Mouse (Mus musculus): ENCODE measurements at regions not wholly inside any gene's neighbourhood (a gene's known extent, or its start where the extent isn't known, plus 50 kb on each side); places are given as distances from the start of the nearest gene placed in this dataset.

GRCm38 (mm10) chr6:118302783-118303350 lies 105.3 kb upstream of the Ret start:
- no peak for DNase-seq (ENCODE audit: low read depth, low spot score)
- no peaks in the 10 kb centered on the region for H3K27me3 ChIP-seq (ENCODE audit: control insufficient read depth, insufficient read depth, low read length, poor library complexity, severe bottlenecking)
- H3K36me3 ChIP-seq (ENCODE audit: control insufficient read depth, insufficient read depth, low read length, poor library complexity, severe bottlenecking), result no peaks in the 10 kb centered on the region

DNA sequence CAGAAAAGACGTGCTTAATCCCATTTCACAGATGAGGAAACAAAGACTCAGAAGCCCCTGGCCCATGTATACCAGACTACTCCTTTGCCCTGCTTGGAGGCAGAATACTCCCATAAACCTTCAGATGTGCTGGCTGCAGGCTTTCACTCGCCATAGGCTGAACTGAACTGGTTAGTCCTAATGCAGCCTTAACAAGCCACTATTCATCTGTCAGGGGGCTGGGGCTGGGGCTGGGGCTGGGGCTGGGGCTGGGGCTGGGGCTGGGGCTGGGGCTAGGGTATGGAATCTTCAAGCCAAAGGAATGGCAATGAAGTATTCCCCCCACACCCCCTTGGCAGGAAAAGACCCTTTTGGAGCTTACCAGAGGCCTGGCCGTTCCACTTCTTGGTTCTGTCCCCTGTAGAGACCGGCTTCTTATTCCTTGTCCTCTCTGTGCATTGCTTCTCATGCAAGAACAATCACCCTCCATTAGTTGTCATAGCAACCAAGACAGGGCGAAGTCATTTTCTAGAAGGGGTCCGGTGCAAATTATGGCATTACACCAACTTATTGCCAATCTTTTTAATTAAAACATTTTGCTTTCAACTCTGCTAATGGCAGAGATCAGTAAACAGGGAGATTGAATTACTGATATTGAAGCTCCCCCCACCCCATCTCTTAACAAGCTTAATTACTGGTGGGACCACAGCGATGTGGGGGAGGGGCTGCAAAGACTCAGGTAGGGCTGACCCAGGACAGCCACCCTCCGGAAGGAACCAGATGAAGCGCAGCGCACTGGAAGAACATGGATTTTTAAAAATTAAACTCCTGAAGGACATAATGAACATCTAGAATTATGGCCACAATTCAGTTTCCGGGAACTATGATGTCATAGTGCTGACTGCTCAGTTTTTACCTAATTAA lies 104.6 kb upstream of the Ret start:
- Histone ChIP-seq H3K27me3 (ENCODE audit: control insufficient read depth, insufficient read depth, low read length, poor library complexity, severe bottlenecking) (no peaks in the 10 kb centered on the region), H3K36me3 (ENCODE audit: control insufficient read depth, insufficient read depth, low read length, poor library complexity, severe bottlenecking) (no peaks in the 10 kb centered on the region)
- DNase-seq (ENCODE audit: low read depth, low spot score), result no peak

DNA sequence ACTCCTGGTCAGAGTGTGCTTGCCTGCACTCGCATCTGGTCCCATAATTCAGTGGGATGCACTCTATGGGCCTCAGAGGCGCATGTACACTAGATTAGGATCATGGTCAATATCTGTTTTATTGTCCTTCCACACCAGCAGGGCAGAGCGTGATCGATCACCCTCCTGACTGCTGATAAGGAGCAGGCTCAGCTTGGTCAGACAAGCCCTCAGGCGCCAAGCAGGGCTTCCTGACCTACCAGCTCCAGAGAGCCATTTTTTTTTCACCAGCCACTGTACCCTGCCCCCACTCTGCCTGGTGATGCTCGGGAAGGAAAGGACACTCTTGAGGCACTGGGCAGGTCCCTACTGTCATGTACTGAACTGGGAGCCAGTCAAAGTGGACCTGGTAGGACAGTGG lies 103.3 kb upstream of the Ret start:
- Histone ChIP-seq H3K27me3 (ENCODE audit: control insufficient read depth, insufficient read depth, low read length, poor library complexity, severe bottlenecking) (no peaks in the 10 kb centered on the region), H3K36me3 (ENCODE audit: control insufficient read depth, insufficient read depth, low read length, poor library complexity, severe bottlenecking) (no peaks in the 10 kb centered on the region)
- no peak for DNase-seq (ENCODE audit: low read depth, low spot score)

GRCm38 (mm10) chr6:118297576-118297975 lies 100.1 kb upstream of the Ret start:
- no peak for DNase-seq (ENCODE audit: low read depth, low spot score)
- H3K36me3 ChIP-seq (ENCODE audit: control insufficient read depth, insufficient read depth, low read length, poor library complexity, severe bottlenecking), result no peaks in the 10 kb centered on the region
- no peaks in the 10 kb centered on the region for H3K27me3 ChIP-seq (ENCODE audit: control insufficient read depth, insufficient read depth, low read length, poor library complexity, severe bottlenecking)

- Histone ChIP-seq H3K36me3 (ENCODE audit: control insufficient read depth, insufficient read depth, low read length, poor library complexity, severe bottlenecking) (no peaks in the 10 kb centered on the region), H3K27me3 (ENCODE audit: control insufficient read depth, insufficient read depth, low read length, poor library complexity, severe bottlenecking) (no peaks in the 10 kb centered on the region)
- no peak for DNase-seq (ENCODE audit: low read depth, low spot score)
Observed at GRCm38 (mm10) chr6:118293986-118294385, 96.5 kb upstream of the Ret start.

- no peaks in the 10 kb centered on the region for H3K36me3 ChIP-seq (ENCODE audit: control insufficient read depth, insufficient read depth, low read length, poor library complexity, severe bottlenecking)
- DNase-seq (ENCODE audit: low read depth, low spot score), result no peak
- no peaks in the 10 kb centered on the region for H3K27me3 ChIP-seq (ENCODE audit: control insufficient read depth, insufficient read depth, low read length, poor library complexity, severe bottlenecking)
Observed at GRCm38 (mm10) chr6:118292928-118293327, 95.4 kb upstream of the Ret start.

GRCm38 (mm10) chr6:118292272-118292671 lies 94.8 kb upstream of the Ret start:
- Histone ChIP-seq H3K27me3 (ENCODE audit: control insufficient read depth, insufficient read depth, low read length, poor library complexity, severe bottlenecking) (no peaks in the 10 kb centered on the region), H3K36me3 (ENCODE audit: control insufficient read depth, insufficient read depth, low read length, poor library complexity, severe bottlenecking) (no peaks in the 10 kb centered on the region)
- DNase-seq (ENCODE audit: low read depth, low spot score), result no peak

GRCm38 (mm10) chr6:118291426-118291825 lies 93.9 kb upstream of the Ret start:
- H3K27me3 ChIP-seq (ENCODE audit: control insufficient read depth, insufficient read depth, low read length, poor library complexity, severe bottlenecking), result no peaks in the 10 kb centered on the region
- DNase-seq (ENCODE audit: low read depth, low spot score), result no peak
- no peaks in the 10 kb centered on the region for H3K36me3 ChIP-seq (ENCODE audit: control insufficient read depth, insufficient read depth, low read length, poor library complexity, severe bottlenecking)

DNA sequence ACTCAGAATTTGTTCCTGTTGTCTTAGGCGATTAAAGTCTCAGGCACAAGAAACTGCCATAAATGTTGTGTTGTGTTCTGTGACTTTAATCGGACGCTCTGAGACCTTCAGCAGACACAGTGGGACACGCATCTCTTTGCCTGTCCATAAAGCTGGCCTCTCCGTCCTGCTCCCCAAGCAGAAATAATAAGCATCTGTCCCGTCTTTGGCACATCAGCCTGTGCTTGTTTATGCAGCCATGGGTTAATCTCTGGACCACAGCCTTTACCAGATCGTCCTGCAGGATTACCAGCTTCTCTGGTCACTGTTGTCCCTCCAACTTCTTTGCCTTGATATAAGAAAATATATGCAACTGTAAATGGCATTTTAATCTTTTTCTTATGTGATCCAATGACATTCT lies 87.7 kb upstream of the Ret start:
- Histone ChIP-seq H3K27me3 (ENCODE audit: control insufficient read depth, insufficient read depth, low read length, poor library complexity, severe bottlenecking) (no peaks in the 10 kb centered on the region), H3K36me3 (ENCODE audit: control insufficient read depth, insufficient read depth, low read length, poor library complexity, severe bottlenecking) (no peaks in the 10 kb centered on the region)
- no peak for DNase-seq (ENCODE audit: low read depth, low spot score)

DNA sequence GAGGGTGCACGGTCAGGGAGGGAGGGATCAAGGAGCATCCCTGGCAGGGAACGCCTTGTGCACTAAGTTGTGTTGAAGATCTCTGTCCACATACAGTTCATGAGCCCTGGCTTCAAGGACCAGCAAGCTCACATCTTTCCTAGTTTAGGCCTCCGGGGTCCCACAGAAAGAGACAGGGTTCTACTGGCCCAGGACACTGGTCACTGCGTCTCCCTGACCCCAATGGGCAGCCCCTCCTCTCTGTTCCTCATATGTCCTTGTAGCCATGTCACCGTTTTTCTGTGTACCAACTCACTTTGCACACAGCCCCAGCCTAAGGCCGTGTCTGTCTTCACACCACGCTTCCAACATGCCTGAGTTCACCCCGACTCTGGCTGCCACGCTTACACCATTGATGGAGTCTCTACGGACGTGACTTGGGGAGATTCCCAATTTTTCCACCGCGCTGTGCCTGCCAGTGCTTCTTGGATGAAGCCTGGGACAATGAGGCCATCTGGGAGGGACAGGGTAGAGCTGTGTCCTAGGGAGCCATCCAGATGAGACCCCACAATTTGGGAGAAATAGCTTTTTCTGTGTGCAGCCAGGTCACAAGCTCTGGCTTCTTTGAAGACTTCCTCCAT lies 86.5 kb upstream of the Ret start:
- Histone ChIP-seq H3K36me3 (ENCODE audit: control insufficient read depth, insufficient read depth, low read length, poor library complexity, severe bottlenecking) (no peaks in the 10 kb centered on the region), H3K27me3 (ENCODE audit: control insufficient read depth, insufficient read depth, low read length, poor library complexity, severe bottlenecking) (no peaks in the 10 kb centered on the region)
- no peak for DNase-seq (ENCODE audit: low read depth, low spot score)

DNA sequence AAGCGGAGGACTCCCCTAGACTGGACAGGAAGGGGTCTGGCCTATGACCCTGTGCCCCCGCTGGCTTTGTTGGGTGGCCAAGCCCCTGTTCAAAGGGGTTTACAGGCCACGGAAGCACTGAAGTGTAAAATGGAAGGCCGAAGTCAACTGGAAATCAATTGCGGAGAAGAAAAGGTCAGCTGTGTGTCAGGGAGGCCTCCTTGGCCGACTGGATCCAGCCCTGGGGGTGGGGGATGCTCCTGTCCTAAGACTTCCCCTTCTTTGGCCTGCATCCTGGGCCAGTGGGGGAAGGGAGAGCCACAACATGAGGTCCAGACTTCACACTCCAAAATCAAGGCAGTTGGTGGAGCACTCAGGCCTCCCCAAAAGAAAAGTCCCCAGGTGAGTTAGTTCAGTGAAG lies 66.4 kb upstream of the Ret start:
- DNase-seq (ENCODE audit: low read depth, low spot score), result no peak
- H3K27me3 ChIP-seq (ENCODE audit: control insufficient read depth, insufficient read depth, low read length, poor library complexity, severe bottlenecking), result no peaks in the 10 kb centered on the region
- no peaks in the 10 kb centered on the region for H3K36me3 ChIP-seq (ENCODE audit: control insufficient read depth, insufficient read depth, low read length, poor library complexity, severe bottlenecking)

- no peak for DNase-seq (ENCODE audit: low read depth, low spot score)
- Histone ChIP-seq H3K36me3 (ENCODE audit: control insufficient read depth, insufficient read depth, low read length, poor library complexity, severe bottlenecking) (no peaks in the 10 kb centered on the region), H3K27me3 (ENCODE audit: control insufficient read depth, insufficient read depth, low read length, poor library complexity, severe bottlenecking) (no peaks in the 10 kb centered on the region)
Observed at GRCm38 (mm10) chr6:118259881-118260280, 62.4 kb upstream of the Ret start.

DNA sequence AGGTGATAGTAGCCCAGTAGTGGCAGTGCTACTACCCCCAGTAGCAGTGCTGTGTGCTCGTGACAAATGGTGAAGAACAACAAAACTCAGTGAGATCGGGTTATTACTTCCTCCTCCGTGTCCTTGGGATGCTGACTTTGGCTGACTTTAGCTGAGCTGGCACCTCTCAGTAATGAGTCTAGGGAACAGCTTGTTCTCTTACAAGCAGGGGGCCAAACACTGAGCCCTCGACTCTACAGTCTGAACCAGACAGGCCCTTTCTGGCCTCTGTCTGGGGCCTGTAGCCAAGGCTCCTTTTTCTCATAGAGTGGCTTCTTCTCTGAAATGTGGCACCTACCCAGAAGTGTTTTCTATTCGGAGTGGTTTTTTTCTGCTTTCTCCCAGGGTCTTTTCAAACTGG lies 57.4 kb upstream of the Ret start:
- Histone ChIP-seq H3K36me3 (ENCODE audit: control insufficient read depth, insufficient read depth, low read length, poor library complexity, severe bottlenecking) (no peaks in the 10 kb centered on the region), H3K27me3 (ENCODE audit: control insufficient read depth, insufficient read depth, low read length, poor library complexity, severe bottlenecking) (no peaks in the 10 kb centered on the region)
- DNase-seq (ENCODE audit: low read depth, low spot score), result no peak

DNA sequence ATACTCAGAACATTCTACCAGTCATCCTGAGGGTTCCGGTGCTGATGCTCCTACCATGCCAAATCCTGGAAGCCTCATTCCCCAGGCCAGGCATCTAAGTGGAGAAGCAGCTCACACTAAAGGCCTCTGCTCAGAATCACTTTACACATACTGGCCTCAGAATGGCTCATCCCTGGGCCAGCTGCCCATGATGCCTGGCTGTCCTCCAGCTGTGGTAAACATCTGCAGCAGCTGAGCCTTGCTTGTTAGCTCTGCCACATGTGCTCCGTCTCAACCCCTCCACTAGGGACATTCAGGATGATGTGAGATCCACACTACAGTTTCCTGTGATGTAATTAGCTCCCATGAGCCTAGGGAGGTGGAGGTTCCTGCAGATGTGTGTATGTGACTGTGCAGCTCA lies 55.2 kb upstream of the Ret start:
- H3K27me3 ChIP-seq (ENCODE audit: control insufficient read depth, insufficient read depth, low read length, poor library complexity, severe bottlenecking), result no peaks in the 10 kb centered on the region
- no peaks in the 10 kb centered on the region for H3K36me3 ChIP-seq (ENCODE audit: control insufficient read depth, insufficient read depth, low read length, poor library complexity, severe bottlenecking)
- DNase-seq (ENCODE audit: low read depth, low spot score), result no peak

GRCm38 (mm10) chr6:118251131-118251530 lies 53.6 kb upstream of the Ret start:
- no peaks in the 10 kb centered on the region for H3K27me3 ChIP-seq (ENCODE audit: control insufficient read depth, insufficient read depth, low read length, poor library complexity, severe bottlenecking)
- DNase-seq (ENCODE audit: low read depth, low spot score), result no peak

More at GRCm38 (mm10) chr6:118251131-118251530, 53.6 kb upstream of the Ret start:
- no peaks in the 10 kb centered on the region for H3K36me3 ChIP-seq (ENCODE audit: control insufficient read depth, insufficient read depth, low read length, poor library complexity, severe bottlenecking)
